Mouse (Mus musculus): ENCODE measurements around the gene Sema3g. TPM values are rescaled to one million over a fixed set of nuclear protein-coding genes. Genes with fewer than 3 reads are reported as not detected.

The Sema3g gene
- polyA plus RNA-seq, 1 experiment = 0.14 TPM

- no peaks in the 10 kb centered on the region for H3K79me3 ChIP-seq (ENCODE audit: low read depth)
- H3K27me3 ChIP-seq (ENCODE audit: control insufficient read depth, insufficient read depth, insufficient read length) = no peaks in the 10 kb centered on the region
- peaks cover 6% of the 10 kb centered on the region for H3K79me2 ChIP-seq (ENCODE audit: control insufficient read depth, insufficient read depth)
- peaks cover 58% of the 10 kb centered on the region for H3K36me3 ChIP-seq (ENCODE audit: control insufficient read depth, insufficient read depth)
- no peak for TF ChIP-seq USF1 (IDR thresholded peaks at IDR 0.05; ENCODE audit: low read depth)
- H3K4me3 ChIP-seq (ENCODE audit: insufficient read depth, poor library complexity, severe bottlenecking) = no peak overlapping the region
- H3ac ChIP-seq (ENCODE audit: control insufficient read depth, insufficient read length, low read depth) = no peak overlapping the region
Measured at GRCm38 (mm10) chr14:31171821-31172220, 45.8 kb upstream of the Sema3g start.

DNA sequence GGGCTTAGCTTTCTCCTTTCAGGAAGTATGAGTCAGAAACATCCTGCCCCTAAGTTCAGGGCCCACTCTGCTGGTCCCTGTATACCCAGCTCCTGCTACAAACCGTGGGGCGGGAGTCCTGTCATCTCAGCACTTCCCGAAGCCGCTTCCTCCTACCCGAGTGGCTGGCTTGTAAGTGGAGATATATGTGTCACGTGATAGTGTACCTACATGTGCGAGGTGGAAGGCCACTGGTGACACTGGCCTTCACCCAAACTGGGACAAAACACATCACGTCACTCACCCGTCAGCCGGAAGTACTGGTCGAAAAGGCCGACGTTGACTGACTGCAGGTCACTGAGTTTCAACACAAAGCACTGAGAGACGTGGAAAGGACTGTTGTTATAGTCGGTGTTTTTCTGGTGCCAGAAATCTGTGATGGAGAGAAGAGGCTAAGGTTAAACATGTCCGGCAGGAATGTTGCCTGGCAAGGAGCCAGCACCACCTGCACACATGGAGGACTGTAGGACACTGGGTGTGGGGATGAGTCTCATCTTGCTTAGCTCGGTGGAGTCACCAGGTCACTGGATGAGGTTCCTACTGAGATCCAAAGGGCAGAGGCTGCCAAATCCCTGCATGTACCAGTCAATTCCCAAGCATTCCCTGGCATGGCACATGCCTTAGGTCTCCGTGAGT lies 44.7 kb upstream of the Sema3g start:
- Histone ChIP-seq H3ac (ENCODE audit: control insufficient read depth, insufficient read length, low read depth) (no peak overlapping the region), H3K27me3 (ENCODE audit: control insufficient read depth, insufficient read depth, insufficient read length) (no peaks in the 10 kb centered on the region), H3K36me3 (ENCODE audit: control insufficient read depth, insufficient read depth) (peaks cover 69% of the 10 kb centered on the region), H3K79me2 (ENCODE audit: control insufficient read depth, insufficient read depth) (peaks cover 6% of the 10 kb centered on the region), H3K4me3 (ENCODE audit: insufficient read depth, poor library complexity, severe bottlenecking) (no peak overlapping the region), H3K79me3 (ENCODE audit: low read depth) (no peaks in the 10 kb centered on the region)
- TF ChIP-seq USF1 (IDR thresholded peaks at IDR 0.05; ENCODE audit: low read depth) = no peak
- TF ChIP-seq CTCF (IDR thresholded peaks at IDR 0.05; ENCODE audit: control insufficient read depth, insufficient read depth, insufficient read length) = no peak
- no peak for TF ChIP-seq CEBPB (IDR thresholded peaks at IDR 0.05; ENCODE audit: low read depth)
- no peak for TF ChIP-seq MAX (IDR thresholded peaks at IDR 0.05)
- no peak for TF ChIP-seq MYOG (IDR thresholded peaks at IDR 0.05; ENCODE audit: control insufficient read depth, extremely low read depth, insufficient read length)
- no peak for TF ChIP-seq MYOD1 (IDR thresholded peaks at IDR 0.05; ENCODE audit: control insufficient read depth, insufficient read length, low read depth)
- no peak for TF ChIP-seq FOSL1 (IDR thresholded peaks at IDR 0.05; ENCODE audit: insufficient read depth, low read length, poor library complexity, severe bottlenecking)

DNA sequence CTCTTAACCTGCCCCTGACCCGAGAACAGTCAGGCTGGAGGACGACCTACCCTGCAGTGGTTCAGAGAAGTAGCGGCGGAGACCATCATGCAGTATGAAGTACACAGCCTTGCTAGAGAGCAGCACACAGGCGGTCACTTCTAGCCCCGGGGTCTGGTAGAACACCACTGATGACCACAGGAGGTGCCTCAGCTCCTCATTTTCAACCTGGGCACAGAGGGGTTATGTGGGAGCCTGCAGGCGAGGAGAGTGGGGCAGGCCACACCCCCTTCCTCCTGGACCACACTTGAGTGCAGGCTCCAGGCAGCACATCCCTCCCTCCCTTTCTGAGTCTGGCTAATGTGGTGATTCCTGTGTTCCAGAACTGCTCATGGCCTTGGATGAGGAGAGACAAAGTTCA lies 44.1 kb upstream of the Sema3g start:
- H3K79me3 ChIP-seq (ENCODE audit: low read depth) = peaks cover 2% of the 10 kb centered on the region
- no peak overlapping the region for H3K4me3 ChIP-seq (ENCODE audit: insufficient read depth, poor library complexity, severe bottlenecking)
- no peak overlapping the region for H3ac ChIP-seq (ENCODE audit: control insufficient read depth, insufficient read length, low read depth)
- no peaks in the 10 kb centered on the region for H3K27me3 ChIP-seq (ENCODE audit: control insufficient read depth, insufficient read depth, insufficient read length)
- peaks cover 75% of the 10 kb centered on the region for H3K36me3 ChIP-seq (ENCODE audit: control insufficient read depth, insufficient read depth)
- TF ChIP-seq CTCF (IDR thresholded peaks at IDR 0.05; ENCODE audit: control insufficient read depth, insufficient read depth, insufficient read length) (no peak), MYOG (IDR thresholded peaks at IDR 0.05; ENCODE audit: control insufficient read depth, extremely low read depth, insufficient read length) (no peak), FOSL1 (IDR thresholded peaks at IDR 0.05; ENCODE audit: insufficient read depth, low read length, poor library complexity, severe bottlenecking) (no peak), USF1 (IDR thresholded peaks at IDR 0.05; ENCODE audit: low read depth) (no peak)
- H3K79me2 ChIP-seq (ENCODE audit: control insufficient read depth, insufficient read depth) = peaks cover 6% of the 10 kb centered on the region

- Histone ChIP-seq H3ac (ENCODE audit: control insufficient read depth, insufficient read length, low read depth) (no peak overlapping the region), H3K27me3 (ENCODE audit: control insufficient read depth, insufficient read depth, insufficient read length) (no peaks in the 10 kb centered on the region), H3K4me3 (ENCODE audit: insufficient read depth, poor library complexity, severe bottlenecking) (no peak overlapping the region), H3K36me3 (ENCODE audit: control insufficient read depth, insufficient read depth) (peaks cover 93% of the 10 kb centered on the region), H3K79me2 (ENCODE audit: control insufficient read depth, insufficient read depth) (peaks cover 6% of the 10 kb centered on the region), H3K79me3 (ENCODE audit: low read depth) (peaks cover 6% of the 10 kb centered on the region)
- no peak for TF ChIP-seq CEBPB (IDR thresholded peaks at IDR 0.05; ENCODE audit: low read depth)
- no peak for TF ChIP-seq MYOD1 (IDR thresholded peaks at IDR 0.05; ENCODE audit: control insufficient read depth, insufficient read length, low read depth)
Measured at GRCm38 (mm10) chr14:31177287-31177686, 40.4 kb upstream of the Sema3g start.

DNA sequence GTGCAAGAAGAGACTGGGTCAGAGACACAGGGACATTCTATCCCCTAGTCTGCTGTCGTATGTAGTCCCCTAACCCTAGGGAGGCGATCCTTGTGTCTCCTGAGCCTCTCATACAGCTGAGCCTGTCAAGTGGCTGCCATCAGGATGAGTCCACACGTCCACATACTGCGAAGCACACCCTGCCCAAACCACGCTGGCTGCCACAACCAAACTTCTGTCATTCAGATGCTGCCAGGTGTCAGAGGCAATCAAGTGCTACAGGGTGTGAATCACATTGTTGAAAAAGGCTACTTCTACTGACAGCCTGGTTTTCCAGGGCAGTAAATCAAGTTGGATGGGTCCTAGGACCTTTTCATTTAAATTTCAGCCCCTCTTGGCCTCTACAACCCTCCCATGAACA lies 39.9 kb upstream of the Sema3g start:
- Histone ChIP-seq H3ac (ENCODE audit: control insufficient read depth, insufficient read length, low read depth) (no peak overlapping the region), H3K36me3 (ENCODE audit: control insufficient read depth, insufficient read depth) (peaks cover 93% of the 10 kb centered on the region), H3K79me3 (ENCODE audit: low read depth) (peaks cover 6% of the 10 kb centered on the region), H3K4me3 (ENCODE audit: insufficient read depth, poor library complexity, severe bottlenecking) (no peak overlapping the region), H3K79me2 (ENCODE audit: control insufficient read depth, insufficient read depth) (peaks cover 6% of the 10 kb centered on the region), H3K27me3 (ENCODE audit: control insufficient read depth, insufficient read depth, insufficient read length) (no peaks in the 10 kb centered on the region)
- TF ChIP-seq FOSL1 (IDR thresholded peaks at IDR 0.05; ENCODE audit: insufficient read depth, low read length, poor library complexity, severe bottlenecking) (no peak), MAX (IDR thresholded peaks at IDR 0.05) (no peak), CEBPB (IDR thresholded peaks at IDR 0.05; ENCODE audit: low read depth) (no peak), MYOD1 (IDR thresholded peaks at IDR 0.05; ENCODE audit: control insufficient read depth, insufficient read length, low read depth) (no peak)

GRCm38 (mm10) chr14:31179677-31180365 lies 37.8 kb upstream of the Sema3g start:
- Histone ChIP-seq H3K79me2 (ENCODE audit: control insufficient read depth, insufficient read depth) (peaks cover 6% of the 10 kb centered on the region), H3K36me3 (ENCODE audit: control insufficient read depth, insufficient read depth) (peaks cover 97% of the 10 kb centered on the region), H3K4me3 (ENCODE audit: insufficient read depth, poor library complexity, severe bottlenecking) (no peak overlapping the region), H3K79me3 (ENCODE audit: low read depth) (peaks cover 6% of the 10 kb centered on the region), H3ac (ENCODE audit: control insufficient read depth, insufficient read length, low read depth) (no peak overlapping the region), H3K27me3 (ENCODE audit: control insufficient read depth, insufficient read depth, insufficient read length) (no peaks in the 10 kb centered on the region)
- no peak for TF ChIP-seq MYOD1 (IDR thresholded peaks at IDR 0.05; ENCODE audit: control insufficient read depth, insufficient read length, low read depth)
- TF ChIP-seq USF1 (IDR thresholded peaks at IDR 0.05; ENCODE audit: low read depth) = no peak
